Mouse (Mus musculus) olfactory bulb, adult 2 months (tissue): ENCODE measurements around the gene Klhl15.

Source experiments
- CTCF ChIP-seq: fragments of 200-500 bp; IDR thresholded peaks from 2 replicates; pipeline ENCODE4 v1.5.1; 2012; ENCODE audit warnings: low read depth, mild to moderate bottlenecking, low read length, moderate library complexity; ENCODE audit not compliant: insufficient read depth
- POLR2A ChIP-seq: fragments of 200-500 bp; IDR thresholded peaks from 2 replicates; pipeline ENCODE4 v1.6.1; 2012; ENCODE audit warnings: mild to moderate bottlenecking, low read depth, low read length, moderate library complexity; ENCODE audit not compliant: insufficient read depth

- TF ChIP-seq CTCF (no peak), POLR2A (no peak)
These were observed 54.5 kb downstream of the Klhl15 start for GRCm38 (mm10) chrX:94288923-94289322.
